Mouse (Mus musculus): ENCODE data around the gene Tceal5. TPM values are rescaled to one million over a fixed set of nuclear protein-coding genes. Genes with fewer than 3 reads are reported as not detected.

Gene Tceal5
- polyA plus RNA-seq, 1 experiment from 2014 or later: 3.4 TPM

- peaks cover 54% of the 10 kb centered on the region for H3K27me3 ChIP-seq (ENCODE audit: low read depth, poor library complexity, severe bottlenecking)
- H3K36me3 ChIP-seq: peaks cover 10% of the 10 kb centered on the region; the same call in 1 of the 2 replicates
- peaks cover 6% of the 10 kb centered on the region; the same call in 1 of the 2 replicates for H3K4me1 ChIP-seq
- peak overlapping the region; percentile 65 for H3K4me3 ChIP-seq
- WGBS: 75% methylated on average over 10 of the region's 10 CpGs
- no peaks in the 10 kb centered on the region for H3K9me3 ChIP-seq (replicated peaks)
- DNase-seq (ENCODE audit: low spot score): no peak
- H3K27ac ChIP-seq (replicated peaks): peak overlapping the region; percentile 89; the same call in 1 of the 2 replicates
Measured at GRCm38 (mm10) chrX:136170625-136171024, 33.1 kb downstream of the Tceal5 start.

Small RNAs within 50 kb of the gene (microRNA-seq; reads per million reads assigned to microRNA genes)
- not detected for gene Mir6383

Other genes starting within 250 kb of the Tceal5 start
- 117 TPM in 2 replicates for gene Arxes2, start 210.1 kb downstream of the Tceal5 start, polyA plus RNA-seq (2016; fragmentation: Nextera tagmentation; extraction: Ambion mirVana)
- 41.6 and 45.7 TPM in 2 replicates for gene Arxes1, start 170.5 kb downstream of the Tceal5 start, polyA plus RNA-seq (2016; fragmentation: Nextera tagmentation; extraction: Ambion mirVana)
- 303 and 318 TPM in 2 replicates for gene Bex2, start 135.6 kb downstream of the Tceal5 start, polyA plus RNA-seq (2016; fragmentation: Nextera tagmentation; extraction: Ambion mirVana)
- gene Nxf3, start 118.6 kb downstream of the Tceal5 start, polyA plus RNA-seq (2016; fragmentation: Nextera tagmentation; extraction: Ambion mirVana): not detected in 2 replicates
- gene Bex4, start 64.9 kb downstream of the Tceal5 start, polyA plus RNA-seq (2016; fragmentation: Nextera tagmentation; extraction: Ambion mirVana): 88.7 and 106 TPM in 2 replicates
- gene Tceal8, start 31.5 kb downstream of the Tceal5 start, polyA plus RNA-seq (2016; fragmentation: Nextera tagmentation; extraction: Ambion mirVana): 178 and 192 TPM in 2 replicates
- 0.70 TPM in 2 replicates for gene Tceal7, start 10.9 kb upstream of the Tceal5 start, polyA plus RNA-seq (2016; fragmentation: Nextera tagmentation; extraction: Ambion mirVana)
- gene Bex1, start 11.6 kb upstream of the Tceal5 start, polyA plus RNA-seq (2016; fragmentation: Nextera tagmentation; extraction: Ambion mirVana): 139 and 163 TPM in 2 replicates
- 328 and 332 TPM in 2 replicates for gene Tceal9, start 41.2 kb upstream of the Tceal5 start, polyA plus RNA-seq (2016; fragmentation: Nextera tagmentation; extraction: Ambion mirVana)
- gene Bex3, start 66.4 kb upstream of the Tceal5 start, polyA plus RNA-seq (2016; fragmentation: Nextera tagmentation; extraction: Ambion mirVana): 627 and 636 TPM in 2 replicates